Mouse (Mus musculus): ENCODE measurements at regions not wholly inside any gene's neighbourhood (a gene's known extent, or its start where the extent isn't known, plus 50 kb on each side); places are given as distances from the start of the nearest gene placed in this dataset.

DNA sequence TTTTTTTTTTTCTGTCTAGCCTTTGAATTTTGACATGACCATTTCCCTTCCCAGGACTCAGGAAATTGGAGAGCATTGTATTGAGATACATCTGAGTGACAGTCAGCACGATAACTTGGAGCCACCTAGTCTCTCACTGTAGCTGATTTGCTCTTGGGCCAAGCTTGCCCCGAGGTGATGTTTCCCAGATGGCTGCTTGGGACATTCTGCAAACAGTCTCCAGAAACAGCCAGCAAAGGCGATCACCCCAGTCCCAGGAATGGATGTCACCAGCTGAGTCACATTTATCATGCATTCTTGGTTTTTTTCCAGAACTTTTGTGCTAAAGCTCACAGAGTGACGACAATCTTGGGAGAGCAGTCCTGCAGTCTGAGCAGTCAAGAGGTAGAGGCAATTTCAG is 119.4 kb downstream of the Cog6 start:
- no peak for TF ChIP-seq CTCF (IDR thresholded peaks at IDR 0.05; ENCODE audit: low read depth)
- no peak for TF ChIP-seq EP300 (IDR thresholded peaks at IDR 0.05; ENCODE audit: low read depth)
